Mouse (Mus musculus) liver, embryonic 14.5 days (tissue): ENCODE measurements at regions not wholly inside any gene's neighbourhood (a gene's known extent, or its start where the extent isn't known, plus 50 kb on each side); places are given as distances from the start of the nearest gene placed in this dataset.

ENCODE experiments used
- CTCF ChIP-seq: IDR thresholded peaks from 2 replicates; pipeline ENCODE4 v1.5.1; 2016; ENCODE audit warnings: antibody characterized with exemption, low read depth, control low read depth
- EP300 ChIP-seq: IDR thresholded peaks from 2 replicates; pipeline ENCODE4 v1.6.1; 2016; ENCODE audit warnings: antibody characterized with exemption, low read depth

GRCm38 (mm10) chr2:114848914-114849313, 194.2 kb upstream of the Dph6 start:
- TF ChIP-seq CTCF: no peak
- TF ChIP-seq EP300: no peak
